Comparison of ENCODE assay signal across 11 mouse cellular contexts in genomic region chr9:72833992-72834696, GRCm38 (mm10). TPM values are rescaled to one million over a fixed set of nuclear protein-coding genes. Genes with fewer than 3 reads are reported as not detected.
DNase-seq lines count a peak whose midpoint lies in the region; ATAC-seq and TF ChIP-seq lines count a peak whose summit lies in the region.
"Had no signal": no experiment of that assay in that cellular context is flagged by ENCODE, and none has a peak within 500 bp of the region (broad histone marks: within the 10 kb centered on the region; RNA-seq: fewer than 3 reads in every experiment).

No protein-coding gene starts in this region.

- H3K9me3 ChIP-seq in heart, embryonic 15.5 days (replicated peaks) = no peaks in the 10 kb centered on the region
- H3K9me3 ChIP-seq in embryonic facial prominence, embryonic 14.5 days (ENCODE audit: control insufficient read depth, low read length) = no peaks in the 10 kb centered on the region
- H3K9me3 ChIP-seq in limb, embryonic 13.5 days = no peaks in the 10 kb centered on the region

- H3K36me3 ChIP-seq in heart, embryonic 15.5 days = no peaks in the 10 kb centered on the region
- H3K36me3 ChIP-seq in embryonic facial prominence, embryonic 14.5 days (ENCODE audit: control insufficient read depth, insufficient read depth, low read length) = no peaks in the 10 kb centered on the region
- H3K36me3 ChIP-seq in limb, embryonic 13.5 days = no peaks in the 10 kb centered on the region

- peaks cover 27% of the 10 kb centered on the region for H3K4me1 ChIP-seq in heart, embryonic 15.5 days (replicated peaks)
- H3K4me1 ChIP-seq in lung, adult 2 months (ENCODE audit: control insufficient read depth, insufficient read depth, low read length) = no peaks in the 10 kb centered on the region; the same call in 1 of the 2 replicates
- H3K4me1 ChIP-seq in embryonic facial prominence, embryonic 14.5 days (ENCODE audit: control insufficient read depth, insufficient read depth, low read length) = peaks cover 30% of the 10 kb centered on the region
- H3K4me1 ChIP-seq in limb, embryonic 13.5 days = peaks cover 40% of the 10 kb centered on the region

- H3K27me3 ChIP-seq in heart, embryonic 15.5 days = no peaks in the 10 kb centered on the region
- no peaks in the 10 kb centered on the region for H3K27me3 ChIP-seq in embryonic facial prominence, embryonic 14.5 days (replicated peaks; ENCODE audit: control insufficient read depth, insufficient read depth, low read length)
- H3K27me3 ChIP-seq in limb, embryonic 13.5 days = peaks cover 19% of the 10 kb centered on the region
- H3K27me3 ChIP-seq: CH12.LX had no signal

- H3K4me2 ChIP-seq in heart, embryonic 15.5 days = no peak overlapping the region
- H3K4me2 ChIP-seq in embryonic facial prominence, embryonic 14.5 days (ENCODE audit: low read depth, low read length) = no peak overlapping the region
- no peak overlapping the region for H3K4me2 ChIP-seq in limb, embryonic 13.5 days (replicated peaks)

- WGBS in heart, embryonic 15.5 days = 25% methylated on average over 10 of the region's 10 CpGs
- WGBS in lung, adult 2 months = 33% methylated on average over 10 of the region's 10 CpGs
- 35% methylated on average over 10 of the region's 10 CpGs for WGBS in embryonic facial prominence, embryonic 14.5 days
- 62% methylated on average over 10 of the region's 10 CpGs for WGBS in limb, embryonic 13.5 days

- H3K27ac ChIP-seq in heart, embryonic 15.5 days = peak overlapping the region; percentile 60
- H3K27ac ChIP-seq in embryonic facial prominence, embryonic 14.5 days (replicated peaks; ENCODE audit: low read depth, low read length) = peak overlapping the region; percentile 25; the same call in 1 of the 2 replicates
- H3K27ac ChIP-seq in limb, embryonic 13.5 days = peak overlapping the region; percentile 28; the same call in 1 of the 2 replicates

- H3K4me3 ChIP-seq in heart, embryonic 15.5 days = no peak overlapping the region
- H3K4me3 ChIP-seq in lung, adult 2 months (replicated peaks; ENCODE audit: extremely low read depth, low read depth, low read length) = no peak overlapping the region
- no peak overlapping the region for H3K4me3 ChIP-seq in embryonic facial prominence, embryonic 14.5 days (ENCODE audit: low read depth, low read length)
- H3K4me3 ChIP-seq in limb, embryonic 13.5 days = no peak overlapping the region

- H3K9ac ChIP-seq in heart, embryonic 15.5 days = no peak overlapping the region
- no peak overlapping the region for H3K9ac ChIP-seq in embryonic facial prominence, embryonic 14.5 days (ENCODE audit: low read depth, low read length)
- H3K9ac ChIP-seq in limb, embryonic 13.5 days = no peak overlapping the region

- TF ChIP-seq POLR2A in lung, adult 2 months (IDR thresholded peaks at IDR 0.05; ENCODE audit: borderline replicate concordance, extremely low read depth, low read depth, low read length) = no peak

- DNase-seq in heart, postnatal 36 days = no peak
- DNase-seq in lung, postnatal 25 days (ENCODE audit: low spot score) = peak; percentile 14
- DNase-seq in lung, adult 2 months = no peak
- peak; percentile 79 for DNase-seq in embryonic facial prominence, embryonic 14.5 days (ENCODE audit: low spot score)
- no peak for DNase-seq in gastrocnemius, postnatal 4 days (ENCODE audit: low spot score in 2 of 2)
- DNase-seq in left cerebral cortex, postnatal 4 days = no peak
- DNase-seq: cerebellum, postnatal 10 days; thymus, postnatal 14 days had no signal

- ATAC-seq in heart, embryonic 15.5 days (replicated peaks; ENCODE audit: insufficient number of reproducible peaks, insufficient read depth, low FRiP score, low read depth) = no peak
- peak; percentile 34 for ATAC-seq in embryonic facial prominence, embryonic 14.5 days (ENCODE audit: low read depth)
- no peak for ATAC-seq in limb, embryonic 13.5 days (ENCODE audit: low FRiP score, low read depth)

- no peak for TF ChIP-seq CTCF in lung, adult 2 months (IDR thresholded peaks at IDR 0.05; ENCODE audit: insufficient read depth, low read length)

- intact Hi-C loops in heart, postnatal 36 days (cut with DNase I) = no loop called here
- intact Hi-C loops in left cerebral cortex, postnatal 4 days (cut with DNase I) = loop anchor here (2.0 kb wide), 1 partner anchor 59 kb away; no protein-coding TSS in a partner anchor

RNA-seq across cellular contexts. Expression of gene Prtg, which starts 27.5 kb away (rescaled TPM):
- 0.40 and 0.43 TPM in 2 replicates for polyA plus RNA-seq in heart, embryonic 15.5 days (2015; fragmentation: Nextera tagmentation; extraction: Ambion mirVana)
- under 1 TPM; 0.30 to 0.33 TPM for total RNA-seq in heart, postnatal 36 days (2021)
- polyA plus RNA-seq in lung, adult 2 months (2012; rRNA removed) = 0.04 and 0.05 TPM in 2 replicates
- polyA plus RNA-seq in embryonic facial prominence, embryonic 14.5 days (2014; fragmentation: Nextera tagmentation; extraction: Ambion mirVana) = 1.3 and 1.4 TPM in 2 replicates
- 0.36 and 1.0 TPM in 2 replicates for polyA plus RNA-seq in limb, embryonic 13.5 days (2015; fragmentation: Nextera tagmentation; extraction: Ambion mirVana)
- total RNA-seq in gastrocnemius, postnatal 4 days (2021) = 1 to 10 TPM in 1 of 2 experiments, under 1 TPM in 1; 0.98 to 1.9 TPM
- under 1 TPM; 0.48 to 0.52 TPM for total RNA-seq in left cerebral cortex, postnatal 4 days (2021)
- total RNA-seq: CH12.LX had no signal

Comparison
In these comparisons a context has a peak if more than half of its experiments do, and no peak if none do; other contexts are left out.
1. DNase-seq: peak in lung, postnatal 25 days (single experiment) and embryonic facial prominence, embryonic 14.5 days (single experiment); none in heart, postnatal 36 days (0 of 2), lung, adult 2 months (single experiment), gastrocnemius, postnatal 4 days (0 of 2) and left cerebral cortex, postnatal 4 days (single experiment).
2. Peak in every context shown above with its lines, with median percentiles within 50 percentile points of each other: H3K27ac ChIP-seq.